Mouse (Mus musculus): ENCODE data around the gene Rapgef1. TPM values are rescaled to one million over a fixed set of nuclear protein-coding genes. Genes with fewer than 3 reads are reported as not detected.

Rapgef1 gene
- total RNA-seq (2018; cell fraction: chromatin; rRNA removed) = 100 to 1,000 TPM in 2 of 26 experiments, 10 to 100 TPM in 24; 26.3 to 301 (median 53.8) TPM
- total RNA-seq (2018; cell fraction: cytosol; rRNA removed) = 10 to 100 TPM; 16.7 to 31.4 (median 23.3) TPM
- total RNA-seq (2018; cell fraction: nucleus; rRNA removed) = 10 to 100 TPM; 21.6 to 88.3 (median 35.2) TPM
- polyA plus RNA-seq (2018) = 14.9 to 26.3 TPM (median 18.4 TPM) in 3 replicates

DNA sequence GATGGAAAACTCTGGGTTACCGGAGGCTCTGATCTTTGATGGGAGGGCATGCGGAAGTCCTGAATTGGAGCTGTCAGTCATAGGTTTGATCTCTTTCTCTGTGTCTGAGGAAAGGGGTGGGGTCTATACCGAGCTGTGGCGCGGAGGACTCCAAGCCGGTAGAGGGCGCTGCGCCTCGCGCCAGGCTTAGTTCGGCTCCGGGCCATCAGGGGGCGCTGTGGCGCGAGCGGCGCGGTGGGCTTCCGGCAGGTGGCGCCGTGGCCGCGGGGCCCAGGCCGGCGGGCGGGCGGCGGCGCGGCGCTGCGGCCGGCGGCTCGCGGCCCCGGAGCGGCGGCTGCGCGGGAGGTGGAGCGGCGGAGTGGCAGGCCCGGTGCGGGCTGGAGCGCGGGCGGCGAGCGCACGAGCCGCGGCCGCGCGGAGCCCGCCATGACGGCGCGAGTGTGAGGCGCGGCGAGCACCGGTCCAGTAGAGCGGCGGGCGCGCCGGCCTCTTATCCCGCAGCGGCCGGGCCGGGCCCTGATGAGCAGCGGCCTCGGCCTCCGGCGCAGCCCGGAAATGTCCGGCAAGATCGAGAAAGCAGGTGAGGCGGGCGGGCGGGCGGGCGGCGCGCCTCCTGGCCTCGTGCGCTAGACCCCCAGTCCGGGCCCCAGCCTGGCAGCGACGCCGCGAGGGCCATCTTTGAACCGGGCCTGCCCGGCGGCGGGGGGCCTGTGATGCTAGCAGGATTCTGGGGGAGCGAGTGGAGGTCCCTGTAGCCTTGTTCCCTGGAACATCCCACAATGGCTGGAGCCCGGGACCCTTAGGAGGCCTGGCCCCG lies at the start of gene Rapgef1:
TSS of gene Rapgef1 (plus strand) at position 237 of the 817 bp plus-strand sequence.
- Histone ChIP-seq H3K27ac (peak within 1 kb of the TSS; percentile 87), H3K79me2 (ENCODE audit: inconsistent target) (peaks cover 38% of the 10 kb centered on the region), H3K36me3 (ENCODE audit: inconsistent target) (no peaks in the 10 kb centered on the region), H3K4me3 (ENCODE audit: inconsistent target) (peak within 1 kb of the TSS; percentile 74)
- WGBS (ENCODE audit: missing documents) = under 1% methylated on average over 64 of the region's 101 CpGs

DNA sequence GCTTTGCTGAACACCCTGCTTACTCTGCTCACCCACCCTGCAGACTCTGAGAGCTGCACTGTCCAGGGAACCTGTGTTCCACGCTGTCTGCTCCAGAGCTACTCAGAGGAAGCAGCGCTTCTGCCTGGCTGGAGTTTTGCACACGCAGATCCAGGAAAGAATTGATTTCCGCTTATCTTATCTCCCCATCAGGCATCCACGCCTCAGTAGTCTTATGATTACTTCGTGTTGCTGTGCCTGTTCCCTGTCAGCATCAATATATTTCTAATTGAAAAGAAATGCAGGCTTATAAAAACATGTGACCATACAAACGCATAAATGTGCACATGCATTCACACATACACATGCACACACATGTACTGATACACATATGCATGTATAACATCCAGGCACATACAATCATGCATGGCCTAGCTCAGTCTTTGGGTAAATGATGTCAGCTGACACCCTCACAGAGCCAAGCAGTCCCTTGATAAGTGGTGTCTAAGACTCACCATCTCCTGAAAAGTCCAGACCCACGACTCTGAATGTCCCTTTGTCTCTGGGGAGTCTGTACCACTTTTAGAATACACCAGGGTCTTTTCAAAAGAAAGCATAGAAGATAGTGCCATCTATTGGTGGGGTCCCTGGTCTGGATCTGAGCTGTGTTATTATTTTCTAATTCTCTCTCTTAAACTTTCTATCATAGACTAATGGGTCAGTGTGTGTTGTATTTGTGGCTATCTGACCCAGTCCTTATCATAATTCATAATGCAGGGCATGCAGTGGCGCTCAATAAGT lies 47.4 kb upstream of the Rapgef1 start:
- H3K4me3 ChIP-seq (ENCODE audit: inconsistent target) = no peak overlapping the region
- 75% methylated on average over 9 of the region's 9 CpGs for WGBS (ENCODE audit: missing documents)
- H3K27ac ChIP-seq = no peak overlapping the region
- no peaks in the 10 kb centered on the region for H3K79me2 ChIP-seq (ENCODE audit: inconsistent target)
- no peaks in the 10 kb centered on the region for H3K36me3 ChIP-seq (ENCODE audit: inconsistent target)

DNA sequence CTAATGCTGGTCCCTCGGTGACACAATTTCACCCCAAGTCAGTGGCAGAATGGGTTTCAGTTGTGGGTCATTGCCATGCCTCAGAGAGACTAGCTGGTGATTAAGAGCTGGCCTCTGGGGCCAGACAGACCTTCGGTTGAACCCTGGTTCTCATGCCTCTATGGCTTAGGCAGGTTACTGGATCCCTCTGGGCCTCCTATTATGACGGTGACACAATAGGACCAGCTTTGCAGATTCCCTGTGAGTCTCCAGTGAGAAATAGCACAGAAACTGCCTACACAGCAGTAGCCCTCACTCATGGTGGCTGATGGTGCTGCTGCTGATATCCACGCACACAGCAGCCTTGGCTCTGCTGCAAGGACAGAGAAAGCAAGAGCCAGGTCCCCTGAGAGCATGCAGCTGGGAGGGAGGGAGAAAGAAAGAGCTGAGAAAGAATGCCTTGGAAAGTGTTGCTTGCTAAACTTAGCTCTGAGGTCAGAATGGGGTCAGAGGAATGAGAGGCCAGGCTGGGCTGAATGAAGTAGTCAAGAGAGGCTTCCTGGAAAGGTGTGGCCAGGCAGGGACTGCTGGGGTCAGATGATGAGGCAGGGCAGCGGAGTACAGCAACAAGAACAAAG lies 46.6 kb upstream of the Rapgef1 start:
- H3K27ac ChIP-seq = no peak overlapping the region
- 77% methylated on average over 5 of the region's 5 CpGs for WGBS (ENCODE audit: missing documents)
- H3K79me2 ChIP-seq (ENCODE audit: inconsistent target) = no peaks in the 10 kb centered on the region
- no peak overlapping the region for H3K4me3 ChIP-seq (ENCODE audit: inconsistent target)
- no peaks in the 10 kb centered on the region for H3K36me3 ChIP-seq (ENCODE audit: inconsistent target)

DNA sequence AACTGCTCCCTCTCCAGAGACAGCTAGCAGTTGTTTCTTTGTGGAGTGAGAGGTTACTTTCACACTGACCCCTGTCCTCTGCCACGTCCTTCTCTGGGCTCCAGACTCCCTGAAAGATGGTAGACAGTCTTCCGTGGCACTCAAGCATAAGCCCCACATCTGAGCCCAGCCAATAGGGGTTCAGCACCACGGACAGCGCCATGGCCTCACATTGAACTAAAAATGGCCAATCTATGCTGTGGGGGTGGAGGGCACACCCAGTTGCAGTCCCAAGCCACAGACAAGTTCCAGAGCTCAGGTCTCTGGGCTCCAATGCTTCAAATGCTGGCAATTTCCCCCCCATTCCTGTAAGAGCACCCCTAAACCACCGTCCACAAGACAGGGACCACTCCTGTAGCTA lies 45.9 kb upstream of the Rapgef1 start:
- no peaks in the 10 kb centered on the region for H3K79me2 ChIP-seq (ENCODE audit: inconsistent target)
- 14% methylated on average over 5 of the region's 5 CpGs for WGBS (ENCODE audit: missing documents)
- no peak overlapping the region for H3K4me3 ChIP-seq (ENCODE audit: inconsistent target)
- no peak overlapping the region for H3K27ac ChIP-seq
- no peaks in the 10 kb centered on the region for H3K36me3 ChIP-seq (ENCODE audit: inconsistent target)

DNA sequence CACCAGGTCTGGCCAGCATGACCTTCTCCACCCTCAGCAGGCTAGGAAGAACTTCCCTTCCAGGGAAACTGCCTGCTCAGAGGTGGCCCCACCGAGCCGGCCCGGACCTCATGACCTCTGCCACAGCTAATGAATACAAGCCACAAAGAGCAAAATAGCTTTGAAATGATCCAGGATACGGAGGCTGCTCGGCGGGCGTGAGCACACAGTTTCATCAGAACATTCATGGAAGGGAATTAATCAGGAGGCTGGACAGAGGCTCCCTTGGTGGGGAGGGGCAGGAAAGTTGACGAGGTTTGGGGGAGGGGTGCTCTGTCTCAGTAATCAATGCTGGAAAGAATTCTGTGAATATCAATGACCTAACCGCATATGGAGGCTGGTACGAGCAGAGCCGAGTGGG lies 45.3 kb upstream of the Rapgef1 start:
- no peak overlapping the region for H3K27ac ChIP-seq
- WGBS (ENCODE audit: missing documents) = 65% methylated on average over 11 of the region's 11 CpGs
- no peak overlapping the region for H3K4me3 ChIP-seq (ENCODE audit: inconsistent target)
- no peaks in the 10 kb centered on the region for H3K36me3 ChIP-seq (ENCODE audit: inconsistent target)
- H3K79me2 ChIP-seq (ENCODE audit: inconsistent target) = no peaks in the 10 kb centered on the region

DNA sequence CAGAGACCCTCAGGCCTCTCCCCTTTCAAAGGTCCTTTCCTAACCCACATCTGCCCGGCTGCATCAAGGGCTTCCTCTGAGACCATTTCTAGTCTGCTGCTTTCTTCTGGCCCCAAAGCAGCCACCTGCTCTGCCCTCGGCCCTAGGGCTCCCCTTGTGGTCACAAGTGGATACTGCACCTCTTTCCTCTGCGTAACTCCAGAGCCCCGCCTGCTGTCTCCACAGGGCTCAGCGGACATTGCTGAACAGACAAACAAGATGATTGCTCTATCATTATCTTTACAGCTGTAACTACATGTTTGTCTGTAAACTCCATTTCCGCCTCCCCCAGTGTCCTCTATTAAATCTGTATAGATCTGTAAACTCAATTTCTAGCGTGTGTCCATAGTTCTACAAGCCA lies 37.1 kb upstream of the Rapgef1 start:
- WGBS (ENCODE audit: missing documents) = 3% methylated on average over 7 of the region's 7 CpGs
- no peak overlapping the region for H3K4me3 ChIP-seq (ENCODE audit: inconsistent target)
- no peak overlapping the region for H3K27ac ChIP-seq
- no peaks in the 10 kb centered on the region for H3K79me2 ChIP-seq (ENCODE audit: inconsistent target)
- no peaks in the 10 kb centered on the region for H3K36me3 ChIP-seq (ENCODE audit: inconsistent target)

DNA sequence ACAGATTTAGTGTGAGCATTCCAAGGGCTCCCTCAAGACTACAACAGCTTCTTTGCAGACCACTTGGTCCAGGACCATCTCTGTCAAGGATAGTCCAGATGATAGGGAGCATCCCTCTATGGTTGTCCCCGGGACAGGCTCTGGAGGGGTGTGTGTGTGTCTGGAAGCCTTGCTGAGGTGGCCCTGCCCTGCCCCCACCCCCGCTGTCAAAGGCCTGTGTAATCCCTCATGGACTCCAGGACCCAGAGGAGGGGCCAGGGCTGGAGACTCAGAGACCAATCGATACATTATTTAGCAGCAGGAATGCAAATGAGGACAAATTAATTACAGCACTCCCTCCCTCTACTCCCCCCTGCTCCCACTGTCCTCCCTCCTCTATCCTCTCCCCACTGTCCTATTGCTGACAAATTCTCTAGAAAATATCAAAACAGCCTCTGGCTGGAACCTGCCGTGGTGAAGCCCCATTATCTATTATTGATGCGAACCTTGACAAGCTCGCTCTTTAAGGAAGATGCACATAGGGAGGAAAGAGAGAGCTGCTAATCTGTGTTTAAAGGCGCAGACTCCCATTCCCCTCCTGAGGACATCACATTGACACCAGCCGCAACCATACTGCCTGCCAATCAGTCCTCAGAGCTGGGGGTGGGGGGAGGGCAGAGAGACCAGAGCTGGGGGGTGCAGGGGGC lies 33.4 kb upstream of the Rapgef1 start:
- WGBS (ENCODE audit: missing documents) = 77% methylated on average over 8 of the region's 8 CpGs

DNA sequence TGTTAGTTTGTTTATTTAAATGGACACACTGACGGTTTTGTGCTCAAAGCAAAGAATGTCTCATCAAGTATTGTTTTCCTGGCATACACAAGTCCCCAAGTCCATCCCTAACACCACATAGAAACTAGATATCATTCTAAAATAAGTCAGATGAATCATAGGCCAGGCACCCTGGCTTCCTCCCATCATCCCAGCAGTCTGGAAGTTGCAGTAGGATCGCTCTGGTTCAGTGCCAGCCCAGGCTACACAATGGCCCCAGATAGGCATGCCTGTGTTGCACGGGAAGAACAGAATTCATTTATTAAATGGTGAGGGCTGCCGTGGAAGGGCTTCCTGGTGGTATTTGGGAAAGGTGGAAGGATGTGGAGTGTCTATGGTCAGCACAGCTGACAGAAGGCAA lies 31.5 kb upstream of the Rapgef1 start:
- no peak overlapping the region for H3K27ac ChIP-seq
- WGBS (ENCODE audit: missing documents) = 73% methylated on average over 4 of the region's 4 CpGs
- H3K79me2 ChIP-seq (ENCODE audit: inconsistent target) = no peaks in the 10 kb centered on the region
- H3K36me3 ChIP-seq (ENCODE audit: inconsistent target) = no peaks in the 10 kb centered on the region
- no peak overlapping the region for H3K4me3 ChIP-seq (ENCODE audit: inconsistent target)

More for the DNA sequence above, 33.4 kb upstream of the Rapgef1 start:
- Histone ChIP-seq H3K79me2 (ENCODE audit: inconsistent target) (no peaks in the 10 kb centered on the region), H3K36me3 (ENCODE audit: inconsistent target) (no peaks in the 10 kb centered on the region), H3K27ac (no peak overlapping the region), H3K4me3 (ENCODE audit: inconsistent target) (no peak overlapping the region)

DNA sequence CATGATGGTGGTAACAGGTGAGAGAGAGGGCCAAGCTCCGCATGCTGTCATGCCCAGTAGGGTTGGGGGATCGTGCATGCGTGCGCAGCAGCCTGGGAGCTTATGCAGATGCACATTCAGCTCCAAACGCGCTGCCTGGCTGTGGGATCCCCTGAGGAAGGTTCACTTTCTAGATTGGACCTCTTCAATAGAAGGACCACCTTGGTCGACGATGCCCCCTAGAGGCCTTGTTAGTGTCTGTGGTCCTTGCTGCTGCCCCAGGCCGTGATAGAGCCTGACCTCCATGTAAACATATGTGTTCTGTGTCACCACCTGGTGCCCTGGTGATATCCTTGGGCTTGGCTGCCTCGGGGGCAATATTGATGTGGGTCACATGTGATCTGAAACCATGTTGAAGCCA lies 30.3 kb upstream of the Rapgef1 start:
- WGBS (ENCODE audit: missing documents) = 43% methylated on average over 10 of the region's 10 CpGs

DNA sequence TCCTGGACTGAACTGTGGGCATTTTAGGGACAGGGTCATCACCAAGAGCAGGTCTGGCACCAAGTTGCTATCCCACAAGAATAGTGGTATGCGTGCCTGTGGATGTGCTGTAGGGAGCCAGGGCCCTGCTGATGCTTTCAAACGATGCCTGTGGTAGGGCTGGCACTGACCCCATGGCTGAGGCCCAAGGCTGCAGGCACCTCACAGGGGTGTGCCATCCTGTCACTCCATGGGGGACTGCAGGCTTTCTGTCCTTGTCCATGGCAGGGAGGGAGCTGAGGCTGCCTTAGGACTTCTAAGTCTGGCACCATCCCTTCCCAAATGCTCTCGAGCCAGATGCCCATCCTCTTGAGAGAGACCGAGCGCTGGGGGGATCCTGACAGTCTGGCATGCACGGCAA lies 27.9 kb upstream of the Rapgef1 start:
- H3K79me2 ChIP-seq (ENCODE audit: inconsistent target) = no peaks in the 10 kb centered on the region
- no peak overlapping the region for H3K4me3 ChIP-seq (ENCODE audit: inconsistent target)
- WGBS (ENCODE audit: missing documents) = 92% methylated on average over 6 of the region's 6 CpGs

More for the DNA sequence above, 30.3 kb upstream of the Rapgef1 start:
- no peaks in the 10 kb centered on the region for H3K36me3 ChIP-seq (ENCODE audit: inconsistent target)
- H3K79me2 ChIP-seq (ENCODE audit: inconsistent target) = no peaks in the 10 kb centered on the region
- H3K27ac ChIP-seq = no peak overlapping the region
- H3K4me3 ChIP-seq (ENCODE audit: inconsistent target) = no peak overlapping the region

DNA sequence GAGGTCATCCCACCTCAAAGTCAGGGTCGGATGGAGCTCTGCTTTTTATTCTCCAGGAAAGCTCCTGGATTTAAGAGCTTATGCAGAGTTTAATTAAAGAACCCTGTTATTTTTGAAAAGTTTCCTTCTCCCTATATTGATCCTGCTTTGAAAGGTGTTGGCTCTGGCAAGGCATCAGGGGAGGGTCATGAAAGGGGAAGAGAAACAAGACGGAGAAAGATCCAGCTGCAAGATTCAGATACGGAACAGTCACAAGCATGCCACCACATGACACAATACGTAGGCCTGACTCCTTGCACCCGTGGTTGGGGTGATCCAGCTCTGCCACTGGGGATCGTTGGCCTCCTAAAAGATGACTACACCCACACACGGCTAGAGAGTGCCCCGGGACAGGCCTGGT lies 27.0 kb upstream of the Rapgef1 start:
- Histone ChIP-seq H3K36me3 (ENCODE audit: inconsistent target) (no peaks in the 10 kb centered on the region), H3K79me2 (ENCODE audit: inconsistent target) (no peaks in the 10 kb centered on the region), H3K27ac (no peak overlapping the region), H3K4me3 (ENCODE audit: inconsistent target) (no peak overlapping the region)
- WGBS (ENCODE audit: missing documents) = 46% methylated on average over 8 of the region's 8 CpGs

More for the DNA sequence above, 27.9 kb upstream of the Rapgef1 start:
- Histone ChIP-seq H3K27ac (no peak overlapping the region), H3K36me3 (ENCODE audit: inconsistent target) (no peaks in the 10 kb centered on the region)

DNA sequence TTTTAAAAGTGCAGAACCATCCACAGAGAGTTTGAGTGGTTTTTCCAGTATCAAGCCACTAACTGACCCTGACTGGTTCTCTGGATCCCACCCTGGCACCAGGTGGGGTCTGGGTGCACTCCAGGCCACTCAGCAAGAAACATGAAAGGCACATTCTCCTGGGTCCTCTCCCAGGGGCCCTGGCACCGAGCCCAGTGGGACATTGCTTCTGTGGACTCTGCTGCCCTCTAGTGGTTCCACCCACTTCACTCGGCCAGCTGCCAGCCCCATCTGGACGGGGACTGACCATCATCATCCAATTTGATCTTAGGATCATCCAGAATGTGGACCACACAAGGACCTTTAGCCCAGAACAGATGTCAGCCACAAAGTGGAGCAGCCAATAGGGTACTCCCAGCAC lies 15.6 kb upstream of the Rapgef1 start:
- H3K27ac ChIP-seq = no peak overlapping the region
- H3K79me2 ChIP-seq (ENCODE audit: inconsistent target) = no peaks in the 10 kb centered on the region
- H3K4me3 ChIP-seq (ENCODE audit: inconsistent target) = no peak overlapping the region
- WGBS (ENCODE audit: missing documents) = 0% methylated on average over 3 of the region's 3 CpGs
- H3K36me3 ChIP-seq (ENCODE audit: inconsistent target) = no peaks in the 10 kb centered on the region

DNA sequence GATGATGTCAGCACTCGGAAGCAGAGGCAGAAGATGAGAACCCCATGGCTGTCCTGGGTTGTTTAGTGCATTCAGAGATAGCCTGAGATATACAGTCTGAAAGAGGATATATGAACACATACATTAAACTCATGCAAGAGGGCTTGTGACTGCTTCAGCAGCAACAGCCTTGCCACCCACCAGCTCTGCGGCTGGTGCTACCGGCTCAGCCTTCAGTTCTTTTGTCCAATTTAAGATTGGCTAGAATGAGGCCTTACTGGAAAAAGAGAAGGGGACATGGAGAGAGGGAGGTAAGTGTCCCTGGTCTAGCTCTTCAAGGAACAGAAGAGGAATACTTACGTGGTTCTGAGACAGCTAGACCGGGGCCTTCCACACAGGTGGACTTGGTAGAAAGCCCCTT lies 13.9 kb upstream of the Rapgef1 start:
- WGBS (ENCODE audit: missing documents) = 98% methylated on average over 5 of the region's 5 CpGs
- Histone ChIP-seq H3K27ac (no peak overlapping the region), H3K79me2 (ENCODE audit: inconsistent target) (no peaks in the 10 kb centered on the region), H3K36me3 (ENCODE audit: inconsistent target) (no peaks in the 10 kb centered on the region), H3K4me3 (ENCODE audit: inconsistent target) (no peak overlapping the region)

DNA sequence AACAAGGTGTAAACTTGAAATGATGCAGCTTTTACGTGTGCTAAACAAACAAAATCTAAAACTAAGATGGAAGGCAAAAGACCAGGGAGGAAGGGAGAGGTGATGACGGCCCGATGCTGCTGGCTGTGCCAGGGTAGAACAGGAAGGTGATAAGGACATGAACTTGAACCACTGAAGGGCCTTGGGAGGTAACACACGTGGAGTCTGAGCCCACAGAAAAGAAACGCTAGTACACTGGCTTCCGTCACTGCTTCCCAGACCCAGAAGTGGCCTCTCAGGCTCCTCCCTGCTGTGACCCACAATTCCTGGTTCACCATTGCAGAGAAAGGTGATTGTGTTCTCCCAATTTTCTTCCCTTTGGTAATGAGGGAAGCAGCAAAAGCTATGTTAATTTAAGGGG lies 13.1 kb upstream of the Rapgef1 start:
- Histone ChIP-seq H3K4me3 (ENCODE audit: inconsistent target) (no peak overlapping the region), H3K79me2 (ENCODE audit: inconsistent target) (no peaks in the 10 kb centered on the region), H3K27ac (no peak overlapping the region), H3K36me3 (ENCODE audit: inconsistent target) (no peaks in the 10 kb centered on the region)
- 34% methylated on average over 6 of the region's 6 CpGs for WGBS (ENCODE audit: missing documents)

All from macrophage (primary cell).